Mouse (Mus musculus): Measurements from ENCODE around the gene Ttc23l.
"Not testable (repeated sequence)": the region's sequence is repeated elsewhere in the genome, so short reads cannot be mapped to it uniquely, and the experiment has no call there.

The Ttc23l gene

DNA sequence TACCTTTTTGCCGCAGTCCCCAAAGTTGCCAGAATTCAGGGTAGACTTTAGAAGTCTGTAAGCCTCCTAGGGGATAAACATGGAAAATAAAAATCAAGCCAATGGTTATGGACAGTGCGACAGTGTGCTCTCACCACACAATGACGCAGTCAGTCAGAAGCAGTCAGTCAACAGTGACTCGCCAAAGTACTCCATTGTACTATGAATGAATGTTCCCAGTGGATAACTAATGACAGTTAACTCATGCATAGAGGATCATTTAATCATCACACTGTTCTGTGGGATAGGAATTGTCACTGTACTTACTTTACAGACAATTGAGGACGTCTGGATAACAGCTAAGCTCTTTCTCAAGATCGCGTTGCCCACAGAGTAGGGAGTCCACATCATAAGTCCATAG is 43.3 kb downstream of the Ttc23l start:
- DNase-seq (ENCODE audit: low spot score), result no peak

DNA sequence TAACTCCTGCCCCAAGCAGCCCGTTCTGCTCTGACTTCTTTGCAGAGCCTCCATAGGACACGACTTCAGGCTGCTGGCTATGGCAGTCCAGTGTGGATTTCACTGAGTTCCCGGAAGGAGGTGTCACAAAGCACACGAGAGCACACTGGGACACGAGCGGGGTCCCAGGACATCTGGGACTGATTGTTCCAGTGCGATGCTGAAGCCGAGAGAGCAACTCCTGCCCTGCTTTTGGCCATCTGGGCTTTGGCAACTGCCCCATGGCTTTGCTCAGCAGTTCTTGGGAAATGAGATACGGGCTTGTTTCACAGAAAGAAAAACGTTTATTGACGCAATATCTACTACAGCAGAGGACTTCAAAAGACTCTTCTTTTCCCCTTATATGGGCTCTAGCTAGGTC is 52.4 kb downstream of the Ttc23l start:
- DNase-seq (ENCODE audit: low spot score), result no peak

DNA sequence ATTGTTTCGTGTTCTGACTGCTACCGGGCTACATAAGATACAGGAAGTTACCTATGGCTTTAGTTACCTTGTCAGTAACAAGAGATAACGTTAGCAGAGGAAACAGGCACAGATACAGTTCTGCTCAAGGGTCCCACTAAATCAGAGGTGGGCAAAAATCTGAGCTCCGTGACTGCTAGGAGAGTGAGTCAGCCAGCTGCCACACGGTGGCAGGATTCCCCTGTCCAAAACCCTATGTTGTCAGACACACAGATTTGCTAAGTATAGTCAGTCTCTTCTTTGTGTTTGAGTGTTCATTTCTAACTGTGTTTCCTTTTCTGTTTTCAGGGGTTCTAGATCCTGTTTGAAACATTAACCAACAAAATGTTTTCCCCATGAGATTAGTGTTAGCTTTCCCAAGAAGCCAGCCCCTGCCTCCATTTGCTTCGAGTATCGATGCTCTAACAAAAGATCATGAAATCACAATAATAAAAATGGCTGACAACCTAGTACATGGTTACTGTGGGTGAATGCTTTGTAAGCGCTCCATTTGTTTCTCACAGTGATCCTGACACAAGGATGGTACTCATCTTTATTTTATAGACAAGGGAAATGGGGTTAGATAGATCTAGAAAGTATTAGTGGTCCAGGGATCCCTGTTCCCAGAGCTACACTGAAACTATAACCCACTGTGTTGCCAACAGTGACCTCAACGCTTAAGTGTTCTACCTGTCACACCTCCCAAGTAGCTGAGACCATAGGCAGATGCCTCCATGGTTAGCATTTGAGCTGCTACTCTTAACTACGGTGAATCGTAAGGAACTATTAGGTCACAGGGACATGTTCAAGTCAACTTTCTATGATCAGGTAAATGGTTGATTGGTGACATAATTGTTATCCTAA is 57.4 kb downstream of the Ttc23l start:
- DNase-seq (ENCODE audit: low spot score), result no peak

DNA sequence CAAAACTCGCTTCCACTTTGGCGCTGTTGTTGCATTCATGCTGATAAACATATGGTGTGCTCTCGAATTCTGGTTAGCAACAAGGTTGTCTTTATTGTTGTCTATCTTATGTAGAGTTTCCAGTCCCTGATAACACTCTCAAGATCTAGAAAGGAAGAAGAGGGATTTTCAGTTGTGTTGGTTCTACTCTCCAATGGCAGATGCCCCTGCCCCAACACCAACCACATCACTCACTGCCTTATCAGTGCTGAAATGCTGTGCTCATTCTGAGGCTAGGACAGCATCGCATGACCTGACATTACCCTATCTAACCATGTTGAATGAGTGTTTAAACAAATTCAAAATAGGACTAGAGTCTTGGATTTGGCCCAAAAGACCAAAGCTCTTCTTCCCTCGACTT is 58.4 kb downstream of the Ttc23l start:
- DNase-seq (ENCODE audit: low spot score), result no peak

DNA sequence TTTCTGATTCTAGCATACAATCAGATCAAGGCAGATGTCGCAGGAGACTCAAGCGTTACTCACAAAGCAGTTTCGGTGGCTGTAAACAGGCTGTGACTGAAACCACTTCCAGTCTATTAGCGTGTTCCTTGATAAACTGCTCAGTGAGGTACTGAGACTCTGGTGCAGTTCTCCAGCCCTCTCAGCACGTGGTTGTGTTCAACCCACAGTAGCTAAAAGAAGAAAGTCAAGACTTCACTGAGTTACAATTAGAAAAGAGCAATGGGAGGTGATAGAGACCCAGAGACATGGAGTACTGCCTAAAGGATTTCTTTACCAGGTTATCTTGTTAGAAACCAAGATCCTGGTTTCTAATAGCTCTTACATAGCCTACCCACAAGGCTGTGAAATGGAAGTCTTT is 58.9 kb downstream of the Ttc23l start:
- no peak for DNase-seq (ENCODE audit: low spot score)

DNA sequence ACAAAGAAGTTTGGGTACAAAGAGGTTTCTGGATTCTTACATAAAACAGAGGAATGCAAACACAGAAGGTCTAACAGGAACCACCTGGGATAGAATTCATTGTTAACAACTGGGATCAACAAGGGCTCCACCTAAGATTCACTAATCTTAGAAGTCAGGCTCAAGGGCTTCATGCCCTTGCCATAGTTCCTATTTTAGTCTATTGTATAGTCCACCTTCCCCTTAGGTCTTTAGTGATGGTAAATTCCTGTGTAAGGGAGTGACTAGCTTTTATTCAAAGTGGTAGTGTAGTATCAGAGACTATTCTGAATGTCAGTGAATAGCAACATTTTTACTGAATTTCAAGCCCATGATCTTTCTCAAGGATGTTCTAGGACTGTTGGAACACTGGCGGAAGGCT is 61.8 kb downstream of the Ttc23l start:
- DNase-seq (ENCODE audit: low spot score), result not testable (repeated sequence)

DNA sequence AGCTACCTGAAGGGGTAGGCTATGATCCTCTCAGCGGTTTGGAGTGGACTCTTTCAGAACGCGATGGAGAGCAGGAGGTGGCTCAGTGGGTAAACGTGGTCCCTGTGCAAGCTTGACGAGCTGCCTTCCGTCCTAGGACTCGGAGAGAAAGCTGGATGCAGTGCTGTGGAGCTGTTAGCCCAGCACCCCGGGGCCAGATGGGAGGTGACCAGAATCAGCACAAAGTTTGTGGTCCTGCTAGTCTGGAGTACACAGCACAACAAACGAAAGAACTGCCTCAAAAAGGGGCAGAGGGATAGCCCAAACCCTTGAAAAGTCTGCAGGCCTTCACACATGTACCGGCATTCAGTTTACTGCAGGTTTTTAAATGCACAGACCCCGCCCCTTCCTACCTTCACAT is 62.5 kb downstream of the Ttc23l start:
- DNase-seq (ENCODE audit: low spot score), result no peak

DNA sequence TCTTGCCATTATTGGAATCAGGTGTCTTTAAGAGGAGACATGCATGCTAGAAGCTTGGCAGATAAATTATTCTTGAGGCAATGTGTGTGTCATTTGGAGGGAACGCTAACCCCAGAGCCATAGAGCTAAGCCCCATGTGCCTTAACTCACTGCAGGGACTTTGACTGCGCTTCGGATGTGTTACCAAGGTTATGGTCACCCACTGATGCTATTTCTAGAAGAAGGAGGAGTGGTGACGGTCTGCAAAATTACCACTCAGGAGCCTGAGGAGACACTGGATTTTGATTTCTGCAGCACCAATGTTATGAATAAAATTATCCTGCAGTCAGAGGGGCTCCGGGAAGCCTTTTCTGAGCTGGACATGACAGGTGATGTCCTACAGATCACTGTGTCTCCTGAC is 68.4 kb downstream of the Ttc23l start:
- no peak for DNase-seq (ENCODE audit: low spot score)

DNA sequence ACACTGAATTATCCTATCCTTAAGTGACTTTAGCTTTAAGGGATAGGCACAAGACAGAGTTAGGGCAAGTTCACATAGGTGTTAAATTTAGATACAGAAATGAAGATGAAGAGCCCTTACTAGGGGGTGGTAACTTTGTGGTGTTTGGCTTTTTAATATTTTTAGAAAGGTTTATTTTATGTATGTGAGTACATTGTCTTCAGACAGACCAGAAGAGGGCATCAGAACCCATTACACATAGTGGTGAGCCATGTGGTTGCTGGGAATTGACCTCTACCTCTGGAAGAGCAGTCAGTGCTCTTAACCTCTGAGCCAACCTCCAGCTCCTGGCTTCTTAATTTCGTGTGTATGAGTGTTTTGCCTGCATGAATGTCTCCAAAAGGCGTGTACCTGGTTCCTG is 71.2 kb downstream of the Ttc23l start:
- DNase-seq (ENCODE audit: low spot score), result no peak

DNA sequence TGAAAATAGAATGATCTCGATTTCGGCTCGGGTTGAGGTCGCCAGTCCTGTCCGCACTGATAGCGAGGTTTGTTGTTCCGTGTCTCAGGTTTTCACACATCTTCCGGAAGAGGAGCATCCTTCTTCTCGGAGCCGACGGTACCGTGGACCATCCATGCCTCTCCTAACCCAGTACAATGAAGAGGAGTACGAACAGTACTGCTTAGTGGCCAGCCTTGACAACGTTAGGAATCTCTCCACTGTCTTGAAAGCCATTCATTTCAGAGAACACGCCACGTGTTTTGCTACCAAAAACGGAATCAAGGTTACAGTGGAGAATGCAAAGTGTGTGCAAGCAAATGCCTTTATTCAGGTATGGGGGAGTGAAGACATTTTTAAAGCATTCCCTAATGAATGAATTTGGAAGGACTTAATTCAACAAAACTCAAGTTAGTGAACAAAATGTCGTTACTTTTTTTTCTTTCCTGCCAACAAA is 72.1 kb downstream of the Ttc23l start:
- no peak for DNase-seq (ENCODE audit: low spot score)

DNA sequence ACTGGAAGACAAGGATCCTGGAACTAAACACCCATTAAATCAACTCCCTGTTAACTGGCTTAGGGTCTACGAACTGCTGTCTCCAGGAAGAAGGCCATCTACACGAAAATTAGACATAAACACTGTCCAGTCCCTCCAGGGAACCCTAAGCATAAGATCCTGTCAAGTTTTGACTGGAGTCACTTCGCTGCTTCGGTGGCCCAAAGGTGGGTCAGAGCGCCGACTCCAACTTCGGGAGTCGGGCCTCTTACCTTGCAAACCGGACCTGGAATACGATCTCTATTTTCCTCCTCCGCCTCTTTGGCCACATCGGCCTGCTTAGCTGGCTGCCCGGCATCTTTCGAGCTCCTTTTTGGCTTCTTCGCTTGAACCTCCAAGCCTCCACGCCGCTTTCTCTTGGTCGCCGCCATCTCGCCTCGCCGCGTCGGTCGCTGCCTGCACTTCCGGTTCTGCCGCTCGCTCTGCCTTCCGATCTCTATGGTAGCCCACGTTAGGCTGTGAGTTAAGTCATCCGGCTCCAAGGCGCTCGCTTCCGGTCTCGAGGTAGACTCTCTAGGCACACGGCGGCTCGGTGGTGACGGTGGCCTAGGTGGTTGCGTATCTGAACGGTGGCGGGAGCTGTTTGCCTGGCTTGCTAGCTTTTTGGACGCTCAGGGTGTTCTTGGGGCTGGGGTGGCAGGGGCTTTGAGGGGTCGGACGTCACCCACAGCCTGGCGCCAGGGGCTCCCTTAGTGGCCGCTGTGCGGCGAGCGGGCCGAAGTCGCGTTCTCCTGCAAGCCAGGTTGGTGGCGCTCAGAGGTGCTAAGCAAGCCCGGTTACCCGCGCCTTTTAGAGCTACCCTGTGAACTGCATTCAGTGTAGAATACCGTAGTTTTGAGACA is 72.7 kb downstream of the Ttc23l start, which contains the start of the genes Brix1 and Rad1:
Brix1 (minus strand) TSS at position 464 of the 881 bp plus-strand sequence.
Rad1 (plus strand) TSS at position 535 of the 881 bp plus-strand sequence.
- peak; percentile 95 for DNase-seq (ENCODE audit: low spot score)

DNA sequence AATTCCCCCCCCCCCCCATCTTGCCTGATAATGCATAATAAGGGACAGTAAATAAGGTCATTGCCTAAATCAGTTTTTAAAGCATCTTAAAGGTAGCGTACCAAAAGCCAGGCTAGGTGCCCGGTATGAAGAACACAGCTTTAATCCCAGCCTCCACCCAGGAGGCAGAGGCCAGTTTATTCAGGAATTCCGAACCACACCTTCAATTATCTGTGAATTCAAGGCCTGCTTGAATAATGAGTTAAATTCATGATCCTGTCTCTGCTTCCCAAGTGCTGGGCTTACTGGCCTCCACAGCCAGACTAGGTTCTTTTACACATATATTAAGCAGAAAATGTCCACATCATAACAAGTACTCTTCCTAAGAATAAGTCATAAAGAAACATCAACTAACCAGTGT is 87.5 kb downstream of the Ttc23l start:
- DNase-seq (ENCODE audit: low spot score), result no peak

DNA sequence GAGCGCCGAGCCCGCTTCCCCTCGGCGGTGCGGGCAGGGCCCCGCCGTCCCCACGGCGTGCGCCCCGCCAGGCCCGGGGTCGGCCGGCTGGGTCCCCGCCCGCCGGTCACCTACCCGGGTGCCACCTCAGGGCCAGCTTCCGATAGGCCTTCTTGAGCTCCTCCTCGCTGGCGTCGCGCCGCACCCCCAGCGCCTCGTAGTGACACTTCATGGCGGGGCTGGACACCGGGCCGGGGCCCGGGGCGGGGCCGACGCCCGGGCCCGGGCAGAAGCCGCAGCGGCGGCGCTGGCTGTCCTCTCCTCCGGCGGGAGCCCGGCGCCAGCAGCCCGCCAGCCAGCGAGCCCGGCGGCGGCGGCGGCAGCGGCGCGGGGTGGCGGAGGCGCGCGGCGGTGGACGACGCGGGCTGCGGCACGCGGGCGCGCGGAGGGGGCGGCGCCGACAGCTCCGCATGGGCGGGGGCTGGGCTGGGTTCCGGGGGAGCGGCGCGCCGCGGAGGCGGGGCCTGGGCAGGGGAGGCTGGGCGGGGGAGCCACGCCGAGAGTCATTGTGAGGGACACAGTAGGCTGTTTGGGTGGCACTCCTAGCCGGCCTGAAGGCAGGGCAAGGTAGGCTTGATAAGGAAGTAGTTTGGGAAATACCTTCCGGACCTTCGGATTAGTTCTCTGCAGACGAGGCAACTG is 88.2 kb downstream of the Ttc23l start, which contains the start of gene Dnajc21:
Dnajc21 (minus strand) TSS at position 366 of the 681 bp plus-strand sequence.
- DNase-seq (ENCODE audit: low spot score), result peak; percentile 80

DNA sequence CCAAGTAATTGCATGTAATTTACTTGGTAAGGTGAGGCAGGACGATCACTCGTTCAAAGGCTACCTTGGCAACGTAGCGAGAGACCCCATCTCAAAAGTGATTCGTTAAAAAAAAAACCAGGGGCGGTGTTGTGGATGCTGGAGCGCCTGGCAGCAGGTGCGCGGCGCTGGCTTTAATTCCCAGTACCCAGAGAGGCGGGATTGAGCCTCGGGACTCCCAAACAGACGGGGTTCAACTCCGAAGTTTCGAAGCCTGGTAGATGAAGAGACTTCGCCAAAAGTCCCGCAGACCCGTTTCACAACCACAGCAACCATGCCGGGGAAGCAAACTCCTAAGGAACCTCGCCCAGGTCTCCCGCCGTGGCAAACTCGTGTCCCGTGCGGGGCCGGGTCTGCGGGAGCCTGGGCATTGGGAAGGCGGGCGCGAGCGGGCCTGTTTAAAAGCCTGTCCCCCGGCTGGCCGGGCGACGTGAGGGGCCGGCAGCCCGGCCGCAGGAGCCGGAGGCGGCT is 88.8 kb downstream of the Ttc23l start:
- no peak for DNase-seq (ENCODE audit: low spot score)

DNA sequence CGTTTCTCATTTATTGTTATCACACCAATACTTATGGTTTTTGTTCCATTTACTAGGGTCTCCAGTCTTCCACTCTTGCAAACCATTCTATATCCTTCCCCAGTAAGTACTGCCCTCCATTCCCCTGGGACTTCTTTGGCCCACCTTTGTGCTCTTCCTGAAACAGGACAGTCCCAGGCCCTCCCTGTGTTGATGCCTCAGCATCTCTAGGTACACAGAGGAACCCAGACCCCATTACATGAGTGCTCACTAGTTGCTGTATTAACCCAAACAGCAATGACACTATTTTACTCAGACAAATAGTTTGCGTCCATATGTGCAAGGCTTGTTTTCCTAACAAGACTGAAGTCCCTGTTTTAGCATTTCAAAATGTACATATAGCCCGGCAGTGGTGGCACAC is 89.7 kb downstream of the Ttc23l start:
- DNase-seq (ENCODE audit: low spot score), result no peak

DNA sequence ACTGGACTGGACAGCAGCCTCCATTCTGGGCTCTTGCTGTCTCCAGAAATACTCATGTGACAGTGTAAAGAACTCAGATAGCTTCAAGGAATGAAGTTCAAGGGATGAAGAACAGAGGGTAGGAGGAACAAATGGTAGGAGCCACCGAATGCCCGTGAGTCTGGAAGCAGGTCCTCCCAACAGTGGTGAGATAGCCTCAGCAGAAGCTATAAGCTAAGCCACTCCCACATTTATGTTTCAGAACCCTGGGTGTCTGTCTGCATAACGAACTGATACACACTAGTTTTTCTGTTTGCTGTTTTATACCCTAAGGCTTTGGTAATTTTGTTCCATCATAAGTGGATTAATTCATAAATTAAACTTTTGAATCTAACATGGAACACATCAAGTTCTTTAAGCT is 93.8 kb downstream of the Ttc23l start:
- no peak for DNase-seq (ENCODE audit: low spot score)

DNA sequence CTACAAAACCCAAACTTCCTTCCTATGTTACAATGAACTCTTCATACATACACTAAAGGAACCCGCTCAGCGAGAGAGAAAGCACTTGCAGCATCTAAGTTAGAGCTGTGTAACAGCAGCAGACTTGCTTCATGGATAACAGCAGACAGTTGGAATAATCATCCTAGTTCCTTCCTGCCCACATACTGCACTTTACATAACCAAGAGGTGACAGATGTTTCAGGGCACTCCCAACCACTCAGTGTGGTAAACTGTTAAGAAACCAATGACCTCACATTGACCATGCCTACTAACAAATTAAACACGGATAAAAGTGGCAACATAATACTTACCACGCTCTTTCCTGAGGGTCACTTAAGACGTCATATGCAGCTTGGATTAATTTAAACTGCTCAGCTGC is 94.9 kb downstream of the Ttc23l start:
- no peak for DNase-seq (ENCODE audit: low spot score)

DNA sequence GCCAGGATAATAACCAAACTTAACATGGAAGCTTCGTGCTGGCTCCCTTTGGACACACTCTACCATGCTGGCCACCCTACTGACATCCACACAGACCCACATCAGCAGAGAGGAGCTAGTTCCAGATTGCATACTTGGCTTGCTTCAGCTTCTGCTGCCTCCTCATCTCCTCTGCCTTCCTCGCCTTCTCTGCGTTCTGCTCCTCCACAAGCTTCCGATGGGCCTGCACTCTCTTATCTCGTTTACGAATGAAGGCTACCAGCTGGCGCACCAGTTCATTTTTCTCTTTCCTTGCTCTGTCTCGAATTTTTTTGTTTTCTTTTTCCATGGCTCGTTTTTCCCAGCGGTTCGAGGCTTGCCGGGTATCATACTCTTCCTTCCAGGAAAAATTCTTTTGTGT is 97.5 kb downstream of the Ttc23l start:
- DNase-seq (ENCODE audit: low spot score), result no peak
